18 mouse cellular contexts compared by ENCODE assay signal in genomic region chr17:28315611-28316160, GRCm38 (mm10). TPM values are rescaled to one million over a fixed set of nuclear protein-coding genes. Genes with fewer than 3 reads are reported as not detected.
DNase-seq lines count a peak whose midpoint lies in the region; ATAC-seq lines count a peak whose summit lies in the region.
"Had no signal": no experiment of that assay in that cellular context is flagged by ENCODE, and none has a peak within 500 bp of the region (broad histone marks: within the 10 kb centered on the region; RNA-seq: fewer than 3 reads in every experiment).

No protein-coding gene starts in this region.

- no peaks in the 10 kb centered on the region for H3K9me3 ChIP-seq in forebrain, embryonic 10.5 days
- H3K9me3 ChIP-seq in forebrain, embryonic 16.5 days (ENCODE audit: control insufficient read depth, low read length) = no peaks in the 10 kb centered on the region
- H3K9me3 ChIP-seq in kidney, embryonic 16.5 days (ENCODE audit: low read length) = no peaks in the 10 kb centered on the region
- no peaks in the 10 kb centered on the region; the same call in 1 of the 2 replicates for H3K9me3 ChIP-seq in neural tube, embryonic 13.5 days
- no peaks in the 10 kb centered on the region for H3K9me3 ChIP-seq in neural tube, embryonic 15.5 days (replicated peaks)
- no peaks in the 10 kb centered on the region for H3K9me3 ChIP-seq in limb, embryonic 13.5 days
- H3K9me3 ChIP-seq: heart, embryonic 10.5 days; hindbrain, embryonic 15.5 days; megakaryocyte, embryonic 14.5 days had no signal

- H3K27ac ChIP-seq in forebrain, embryonic 10.5 days = 0 out of 2 replicates have a peak overlapping the region, but pooled peaks have one; percentile 3
- no peak overlapping the region for H3K27ac ChIP-seq in forebrain, embryonic 16.5 days (ENCODE audit: low read length)
- H3K27ac ChIP-seq in kidney, embryonic 16.5 days (ENCODE audit: low read length) = no peak overlapping the region
- H3K27ac ChIP-seq in neural tube, embryonic 13.5 days (replicated peaks) = no peak overlapping the region
- H3K27ac ChIP-seq in neural tube, embryonic 15.5 days (replicated peaks) = no peak overlapping the region
- no peak overlapping the region for H3K27ac ChIP-seq in limb, embryonic 13.5 days
- H3K27ac ChIP-seq: gastrocnemius, adult 2 months; hindbrain, embryonic 15.5 days had no signal

- no peak overlapping the region for H3K9ac ChIP-seq in forebrain, embryonic 16.5 days (replicated peaks; ENCODE audit: low read depth, low read length)
- H3K9ac ChIP-seq in kidney, embryonic 16.5 days (replicated peaks; ENCODE audit: low read length) = 0 out of 2 replicates have a peak overlapping the region, but pooled peaks have one; percentile 38
- peak overlapping the region; percentile 22; the same call in 1 of the 2 replicates for H3K9ac ChIP-seq in neural tube, embryonic 13.5 days
- no peak overlapping the region for H3K9ac ChIP-seq in neural tube, embryonic 15.5 days (replicated peaks)
- H3K9ac ChIP-seq in limb, embryonic 13.5 days = peak overlapping the region; percentile 35; the same call in 1 of the 2 replicates
- H3K9ac ChIP-seq: hindbrain, embryonic 15.5 days; lung, embryonic 14.5 days had no signal

- H3K27me3 ChIP-seq in forebrain, embryonic 10.5 days (ENCODE audit: poor library complexity, severe bottlenecking) = no peaks in the 10 kb centered on the region
- no peaks in the 10 kb centered on the region for H3K27me3 ChIP-seq in forebrain, embryonic 16.5 days (replicated peaks; ENCODE audit: control insufficient read depth, insufficient read depth, low read length)
- H3K27me3 ChIP-seq in kidney, embryonic 16.5 days (ENCODE audit: insufficient read depth, low read length) = no peaks in the 10 kb centered on the region
- H3K27me3 ChIP-seq in neural tube, embryonic 13.5 days = no peaks in the 10 kb centered on the region
- H3K27me3 ChIP-seq in neural tube, embryonic 15.5 days (replicated peaks) = no peaks in the 10 kb centered on the region
- no peaks in the 10 kb centered on the region for H3K27me3 ChIP-seq in limb, embryonic 13.5 days
- H3K27me3 ChIP-seq: hindbrain, embryonic 15.5 days; megakaryocyte, embryonic 14.5 days had no signal

- 84% methylated on average over 20 of the region's 20 CpGs for WGBS in forebrain, embryonic 10.5 days
- 76% methylated on average over 20 of the region's 20 CpGs for WGBS in forebrain, embryonic 16.5 days
- 74% methylated on average over 20 of the region's 20 CpGs for WGBS in kidney, embryonic 16.5 days
- 81% methylated on average over 20 of the region's 20 CpGs for WGBS in neural tube, embryonic 13.5 days
- 86% methylated on average over 20 of the region's 20 CpGs for WGBS in neural tube, embryonic 15.5 days
- WGBS in limb, embryonic 13.5 days = 88% methylated on average over 20 of the region's 20 CpGs

- H3K4me2 ChIP-seq in forebrain, embryonic 16.5 days (ENCODE audit: low read length) = no peak overlapping the region
- no peak overlapping the region for H3K4me2 ChIP-seq in kidney, embryonic 16.5 days (replicated peaks; ENCODE audit: low read depth, low read length)
- no peak overlapping the region for H3K4me2 ChIP-seq in neural tube, embryonic 13.5 days
- H3K4me2 ChIP-seq in neural tube, embryonic 15.5 days = no peak overlapping the region
- H3K4me2 ChIP-seq in limb, embryonic 13.5 days (replicated peaks) = no peak overlapping the region
- H3K4me2 ChIP-seq: hindbrain, embryonic 15.5 days; lung, embryonic 14.5 days had no signal

- peaks cover 45% of the 10 kb centered on the region for H3K4me1 ChIP-seq in forebrain, embryonic 10.5 days
- peaks cover 17% of the 10 kb centered on the region for H3K4me1 ChIP-seq in forebrain, embryonic 16.5 days (replicated peaks; ENCODE audit: control insufficient read depth, insufficient read depth, low read length)
- peaks cover 27% of the 10 kb centered on the region for H3K4me1 ChIP-seq in kidney, embryonic 16.5 days (ENCODE audit: insufficient read depth, low read length)
- peaks cover 29% of the 10 kb centered on the region for H3K4me1 ChIP-seq in neural tube, embryonic 13.5 days (replicated peaks)
- H3K4me1 ChIP-seq in neural tube, embryonic 15.5 days = peaks cover 32% of the 10 kb centered on the region
- peaks cover 28% of the 10 kb centered on the region for H3K4me1 ChIP-seq in limb, embryonic 13.5 days

- H3K36me3 ChIP-seq in forebrain, embryonic 10.5 days (replicated peaks) = peaks cover 49% of the 10 kb centered on the region
- H3K36me3 ChIP-seq in forebrain, embryonic 16.5 days (ENCODE audit: control insufficient read depth, insufficient read depth) = 0 out of 2 replicates have a peak, but pooled peaks cover 2% of the 10 kb centered on the region
- peaks cover 40% of the 10 kb centered on the region for H3K36me3 ChIP-seq in kidney, embryonic 16.5 days (ENCODE audit: insufficient read depth, low read length)
- H3K36me3 ChIP-seq in neural tube, embryonic 13.5 days = peaks cover 41% of the 10 kb centered on the region
- peaks cover 19% of the 10 kb centered on the region for H3K36me3 ChIP-seq in neural tube, embryonic 15.5 days
- H3K36me3 ChIP-seq in limb, embryonic 13.5 days = peaks cover 50% of the 10 kb centered on the region

- H3K4me3 ChIP-seq in forebrain, embryonic 10.5 days = peak overlapping the region; percentile 0; the same call in 1 of the 2 replicates
- no peak overlapping the region for H3K4me3 ChIP-seq in forebrain, embryonic 16.5 days (replicated peaks; ENCODE audit: low read length)
- H3K4me3 ChIP-seq in kidney, embryonic 16.5 days (ENCODE audit: low read length) = no peak overlapping the region
- H3K4me3 ChIP-seq in neural tube, embryonic 13.5 days = no peak overlapping the region
- no peak overlapping the region for H3K4me3 ChIP-seq in neural tube, embryonic 15.5 days (replicated peaks)
- H3K4me3 ChIP-seq in limb, embryonic 13.5 days = no peak overlapping the region
- H3K4me3 ChIP-seq: gastrocnemius, adult 2 months; heart, embryonic 10.5 days; hindbrain, embryonic 15.5 days had no signal

- DNase-seq in forebrain, embryonic 10.5 days (ENCODE audit: extremely low spot score, low spot score) = no peak
- DNase-seq in kidney, postnatal 14 days = no peak
- DNase-seq in left cerebral cortex, adult 8-10 months (ENCODE audit: low spot score in 2 of 2) = no peak
- DNase-seq: B cell, adult 2 months; cerebellum, adult 18-20 months; gastrocnemius, adult 2 months; kidney, postnatal 10 days; lung, embryonic 14.5 days; thymus, adult 2 months had no signal

- ATAC-seq in forebrain, embryonic 16.5 days = no peak
- no peak for ATAC-seq in kidney, embryonic 16.5 days (ENCODE audit: low FRiP score, low TSS enrichment)
- no peak for ATAC-seq in neural tube, embryonic 13.5 days (ENCODE audit: low read depth)
- no peak for ATAC-seq in neural tube, embryonic 15.5 days (ENCODE audit: low FRiP score)
- ATAC-seq in limb, embryonic 13.5 days (ENCODE audit: low FRiP score, low read depth) = no peak
- ATAC-seq: forebrain, embryonic 14.5 days had no signal

RNA-seq across cellular contexts. Expression of gene Fance, which starts 2.4 kb away (rescaled TPM):
- polyA plus RNA-seq in forebrain, embryonic 10.5 days (2016; fragmentation: Nextera tagmentation; extraction: Ambion mirVana) = 31.6 and 32.5 TPM in 2 replicates
- polyA plus RNA-seq in forebrain, embryonic 16.5 days (2015; fragmentation: Nextera tagmentation; extraction: Ambion mirVana) = 20.9 and 25.0 TPM in 2 replicates
- 32.3 and 34.0 TPM in 2 replicates for polyA plus RNA-seq in kidney, embryonic 16.5 days (2015; fragmentation: Nextera tagmentation; extraction: Ambion mirVana)
- polyA plus RNA-seq in neural tube, embryonic 13.5 days (2015; fragmentation: Nextera tagmentation; extraction: Ambion mirVana) = 23.2 and 23.3 TPM in 2 replicates
- polyA plus RNA-seq in neural tube, embryonic 15.5 days (2015; fragmentation: Nextera tagmentation; extraction: Ambion mirVana) = 26.3 and 30.3 TPM in 2 replicates
- polyA plus RNA-seq in limb, embryonic 13.5 days (2015; fragmentation: Nextera tagmentation; extraction: Ambion mirVana) = 36.0 and 37.3 TPM in 2 replicates
- total RNA-seq in left cerebral cortex, adult 8-10 months (2022) = 10 to 100 TPM; 29.4 to 31.2 (median 30.5) TPM

RNA-seq across cellular contexts. Expression of gene Rpl10a, which starts 12.6 kb away (rescaled TPM):
- polyA plus RNA-seq in forebrain, embryonic 10.5 days (2016; fragmentation: Nextera tagmentation; extraction: Ambion mirVana) = 511 and 540 TPM in 2 replicates
- 354 and 367 TPM in 2 replicates for polyA plus RNA-seq in forebrain, embryonic 16.5 days (2015; fragmentation: Nextera tagmentation; extraction: Ambion mirVana)
- 543 and 653 TPM in 2 replicates for polyA plus RNA-seq in kidney, embryonic 16.5 days (2015; fragmentation: Nextera tagmentation; extraction: Ambion mirVana)
- 381 and 408 TPM in 2 replicates for polyA plus RNA-seq in neural tube, embryonic 13.5 days (2015; fragmentation: Nextera tagmentation; extraction: Ambion mirVana)
- polyA plus RNA-seq in neural tube, embryonic 15.5 days (2015; fragmentation: Nextera tagmentation; extraction: Ambion mirVana) = 329 and 387 TPM in 2 replicates
- 580 and 609 TPM in 2 replicates for polyA plus RNA-seq in limb, embryonic 13.5 days (2015; fragmentation: Nextera tagmentation; extraction: Ambion mirVana)
- total RNA-seq in left cerebral cortex, adult 8-10 months (2022) = 100 to 1,000 TPM; 323 to 368 (median 355) TPM

RNA-seq across cellular contexts. Expression of gene Tead3, which starts 34.9 kb away (rescaled TPM):
- 5.2 and 5.5 TPM in 2 replicates for polyA plus RNA-seq in forebrain, embryonic 10.5 days (2016; fragmentation: Nextera tagmentation; extraction: Ambion mirVana)
- polyA plus RNA-seq in forebrain, embryonic 16.5 days (2015; fragmentation: Nextera tagmentation; extraction: Ambion mirVana) = 1.5 and 1.8 TPM in 2 replicates
- 10.7 and 11.5 TPM in 2 replicates for polyA plus RNA-seq in kidney, embryonic 16.5 days (2015; fragmentation: Nextera tagmentation; extraction: Ambion mirVana)
- polyA plus RNA-seq in neural tube, embryonic 13.5 days (2015; fragmentation: Nextera tagmentation; extraction: Ambion mirVana) = 2.1 and 2.8 TPM in 2 replicates
- polyA plus RNA-seq in neural tube, embryonic 15.5 days (2015; fragmentation: Nextera tagmentation; extraction: Ambion mirVana) = 1.5 and 3.2 TPM in 2 replicates
- 14.9 and 15.4 TPM in 2 replicates for polyA plus RNA-seq in limb, embryonic 13.5 days (2015; fragmentation: Nextera tagmentation; extraction: Ambion mirVana)
- total RNA-seq in left cerebral cortex, adult 8-10 months (2022) = 1 to 10 TPM; 2.3 to 4.0 (median 3.0) TPM

RNA-seq across cellular contexts. Expression of gene Tulp1, which starts 49.3 kb away (rescaled TPM):
- polyA plus RNA-seq in forebrain, embryonic 10.5 days (2016; fragmentation: Nextera tagmentation; extraction: Ambion mirVana) = 3.5 and 3.8 TPM in 2 replicates
- 1.5 and 1.7 TPM in 2 replicates for polyA plus RNA-seq in forebrain, embryonic 16.5 days (2015; fragmentation: Nextera tagmentation; extraction: Ambion mirVana)
- polyA plus RNA-seq in kidney, embryonic 16.5 days (2015; fragmentation: Nextera tagmentation; extraction: Ambion mirVana) = 6.4 and 8.7 TPM in 2 replicates
- polyA plus RNA-seq in neural tube, embryonic 13.5 days (2015; fragmentation: Nextera tagmentation; extraction: Ambion mirVana) = 2.7 and 2.8 TPM in 2 replicates
- polyA plus RNA-seq in neural tube, embryonic 15.5 days (2015; fragmentation: Nextera tagmentation; extraction: Ambion mirVana) = 1.1 and 1.5 TPM in 2 replicates
- polyA plus RNA-seq in limb, embryonic 13.5 days (2015; fragmentation: Nextera tagmentation; extraction: Ambion mirVana) = 7.1 and 7.5 TPM in 2 replicates
- under 1 TPM in 1 of 4 experiments, not detected in 3; 0.27 TPM for total RNA-seq in left cerebral cortex, adult 8-10 months (2022)
- total RNA-seq: gastrocnemius, adult 2 months had no signal

Comparison
In these comparisons a context has a peak if more than half of its experiments do, and no peak if none do; other contexts are left out.
1. H3K9ac ChIP-seq: peak in kidney, embryonic 16.5 days (single experiment), neural tube, embryonic 13.5 days (single experiment) and limb, embryonic 13.5 days (single experiment); none in forebrain, embryonic 16.5 days (single experiment) and neural tube, embryonic 15.5 days (single experiment).